Mouse (Mus musculus): ENCODE data around the gene Fcrl5. TPM values are rescaled to one million over a fixed set of nuclear protein-coding genes. Genes with fewer than 3 reads are reported as not detected.

The Fcrl5 gene
- total and polyA plus RNA-seq, 2 experiments from 2014 or later: not detected

DNA sequence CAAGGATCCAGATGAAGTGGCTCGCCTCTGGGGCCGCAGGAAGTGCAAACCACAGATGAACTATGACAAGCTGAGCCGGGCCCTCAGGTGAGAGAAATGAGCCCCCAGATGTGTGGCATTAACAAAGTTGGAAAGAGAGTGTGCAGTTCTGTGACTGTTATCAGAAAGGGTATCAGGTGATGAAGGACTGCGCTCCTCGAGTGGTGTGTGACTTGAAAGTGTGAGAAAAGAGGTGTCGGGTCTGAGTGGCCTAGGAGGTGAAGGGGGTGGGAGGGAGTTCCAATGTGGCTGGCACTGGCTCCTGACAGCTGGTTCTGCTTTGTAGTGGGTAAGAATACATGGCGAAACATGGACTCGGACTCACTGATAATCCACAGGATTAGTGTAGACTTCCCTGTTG is 92.4 kb downstream of the Fcrl5 start:
- DNase-seq (no peak), ATAC-seq (no peak)
- H3K9me3 ChIP-seq (ENCODE audit: low read length): no peaks in the 10 kb centered on the region
- H3K36me3 ChIP-seq (ENCODE audit: insufficient read depth): peaks cover 53% of the 10 kb centered on the region
- H3K9ac ChIP-seq: no peak overlapping the region
- 92% methylated on average over 8 of the region's 8 CpGs for WGBS
- H3K27me3 ChIP-seq (ENCODE audit: insufficient read depth, low read length): no peaks in the 10 kb centered on the region
- H3K4me2 ChIP-seq (ENCODE audit: low read depth): no peak overlapping the region
- H3K4me1 ChIP-seq (ENCODE audit: insufficient read depth): peaks cover 7% of the 10 kb centered on the region; the same call in 1 of the 2 replicates
- no peak overlapping the region for H3K27ac ChIP-seq (ENCODE audit: low read depth, low read length)
- no peak overlapping the region for H3K4me3 ChIP-seq (ENCODE audit: low read depth, low read length)
- no peak for TF ChIP-seq CTCF (IDR thresholded peaks at IDR 0.05; ENCODE audit: low read depth)

GRCm38 (mm10) chr3:87528841-87529240 is 93.3 kb downstream of the Fcrl5 start:
- Histone ChIP-seq H3K27ac (ENCODE audit: low read depth, low read length) (no peak overlapping the region), H3K4me2 (ENCODE audit: low read depth) (no peak overlapping the region), H3K9me3 (ENCODE audit: low read length) (no peaks in the 10 kb centered on the region), H3K9ac (no peak overlapping the region), H3K4me1 (ENCODE audit: insufficient read depth) (peaks cover 7% of the 10 kb centered on the region; the same call in 1 of the 2 replicates), H3K4me3 (ENCODE audit: low read depth, low read length) (no peak overlapping the region), H3K27me3 (ENCODE audit: insufficient read depth, low read length) (no peaks in the 10 kb centered on the region), H3K36me3 (ENCODE audit: insufficient read depth) (peaks cover 61% of the 10 kb centered on the region)
- TF ChIP-seq CTCF (IDR thresholded peaks at IDR 0.05; ENCODE audit: low read depth): no peak
- ATAC-seq (no peak), DNase-seq (no peak)
- 92% methylated on average over 8 of the region's 8 CpGs for WGBS

GRCm38 (mm10) chr3:87529568-87529967 is 94.0 kb downstream of the Fcrl5 start:
- H3K4me1 ChIP-seq (ENCODE audit: insufficient read depth): peaks cover 7% of the 10 kb centered on the region; the same call in 1 of the 2 replicates
- H3K4me3 ChIP-seq (ENCODE audit: low read depth, low read length): no peak overlapping the region
- WGBS: 95% methylated on average over 11 of the region's 11 CpGs
- H3K4me2 ChIP-seq (ENCODE audit: low read depth): no peak overlapping the region
- ATAC-seq (no peak), DNase-seq (no peak)
- H3K9ac ChIP-seq: no peak overlapping the region
- H3K27me3 ChIP-seq (ENCODE audit: insufficient read depth, low read length): no peaks in the 10 kb centered on the region
- no peak overlapping the region for H3K27ac ChIP-seq (ENCODE audit: low read depth, low read length)
- peaks cover 67% of the 10 kb centered on the region for H3K36me3 ChIP-seq (ENCODE audit: insufficient read depth)
- H3K9me3 ChIP-seq (ENCODE audit: low read length): no peaks in the 10 kb centered on the region
- no peak for TF ChIP-seq CTCF (IDR thresholded peaks at IDR 0.05; ENCODE audit: low read depth)

DNA sequence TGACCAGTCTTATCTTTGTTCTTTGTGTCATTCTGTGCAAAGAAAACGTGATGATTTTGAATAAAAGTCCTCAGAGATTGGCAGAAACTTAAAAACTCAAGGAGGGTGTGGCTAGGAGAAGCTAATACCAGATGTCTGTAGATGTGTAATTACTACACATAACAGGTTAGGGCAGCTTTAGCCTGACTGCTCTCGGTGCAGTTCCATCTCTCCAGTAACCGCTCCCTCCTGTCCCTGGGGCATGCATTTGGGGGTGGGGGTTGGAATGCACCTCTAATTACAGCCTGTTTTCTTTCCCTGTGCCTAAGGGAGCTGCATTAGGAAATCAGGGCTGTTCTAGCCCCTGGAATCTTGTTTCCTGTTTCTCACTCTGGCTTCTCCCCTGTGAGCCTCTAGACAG is 94.7 kb downstream of the Fcrl5 start:
- Histone ChIP-seq H3K4me3 (ENCODE audit: low read depth, low read length) (no peak overlapping the region), H3K9ac (no peak overlapping the region), H3K27me3 (ENCODE audit: insufficient read depth, low read length) (no peaks in the 10 kb centered on the region), H3K4me2 (ENCODE audit: low read depth) (no peak overlapping the region), H3K36me3 (ENCODE audit: insufficient read depth) (peaks cover 74% of the 10 kb centered on the region), H3K27ac (ENCODE audit: low read depth, low read length) (no peak overlapping the region), H3K9me3 (ENCODE audit: low read length) (no peaks in the 10 kb centered on the region), H3K4me1 (ENCODE audit: insufficient read depth) (peaks cover 7% of the 10 kb centered on the region; the same call in 1 of the 2 replicates)
- TF ChIP-seq CTCF (IDR thresholded peaks at IDR 0.05; ENCODE audit: low read depth): no peak
- WGBS: 88% methylated on average over 3 of the region's 3 CpGs
- ATAC-seq (no peak), DNase-seq (no peak)

- Histone ChIP-seq H3K9me3 (ENCODE audit: low read length) (no peaks in the 10 kb centered on the region), H3K36me3 (ENCODE audit: insufficient read depth) (peaks cover 90% of the 10 kb centered on the region), H3K4me1 (ENCODE audit: insufficient read depth) (no peaks in the 10 kb centered on the region), H3K27me3 (ENCODE audit: insufficient read depth, low read length) (no peaks in the 10 kb centered on the region), H3K4me2 (ENCODE audit: low read depth) (no peak overlapping the region), H3K4me3 (ENCODE audit: low read depth, low read length) (no peak overlapping the region), H3K9ac (no peak overlapping the region), H3K27ac (ENCODE audit: low read depth, low read length) (no peak overlapping the region)
- WGBS: 92% methylated on average over 7 of the region's 7 CpGs
- DNase-seq (no peak), ATAC-seq (no peak)
- TF ChIP-seq CTCF (IDR thresholded peaks at IDR 0.05; ENCODE audit: low read depth): no peak
Observed at GRCm38 (mm10) chr3:87533667-87534378, 98.2 kb downstream of the Fcrl5 start.

GRCm38 (mm10) chr3:87538034-87538433 is 102.5 kb downstream of the Fcrl5 start:
- ATAC-seq (no peak), DNase-seq (no peak)
- H3K36me3 ChIP-seq (ENCODE audit: insufficient read depth): peaks cover 56% of the 10 kb centered on the region
- H3K9me3 ChIP-seq (ENCODE audit: low read length): no peaks in the 10 kb centered on the region
- H3K4me1 ChIP-seq (ENCODE audit: insufficient read depth): no peaks in the 10 kb centered on the region
- no peak overlapping the region for H3K4me3 ChIP-seq (ENCODE audit: low read depth, low read length)
- TF ChIP-seq CTCF (IDR thresholded peaks at IDR 0.05; ENCODE audit: low read depth): no peak
- no peak overlapping the region for H3K9ac ChIP-seq
- H3K27me3 ChIP-seq (ENCODE audit: insufficient read depth, low read length): no peaks in the 10 kb centered on the region
- 92% methylated on average over 10 of the region's 10 CpGs for WGBS
- no peak overlapping the region for H3K27ac ChIP-seq (ENCODE audit: low read depth, low read length)
- no peak overlapping the region for H3K4me2 ChIP-seq (ENCODE audit: low read depth)

- Histone ChIP-seq H3K27ac (ENCODE audit: low read depth, low read length) (no peak overlapping the region), H3K9ac (no peak overlapping the region), H3K4me3 (ENCODE audit: low read depth, low read length) (no peak overlapping the region), H3K4me2 (ENCODE audit: low read depth) (no peak overlapping the region), H3K4me1 (ENCODE audit: insufficient read depth) (no peaks in the 10 kb centered on the region), H3K9me3 (ENCODE audit: low read length) (no peaks in the 10 kb centered on the region), H3K36me3 (ENCODE audit: insufficient read depth) (peaks cover 37% of the 10 kb centered on the region), H3K27me3 (ENCODE audit: insufficient read depth, low read length) (no peaks in the 10 kb centered on the region)
- no peak for TF ChIP-seq CTCF (IDR thresholded peaks at IDR 0.05; ENCODE audit: low read depth)
- 72% methylated on average over 11 of the region's 11 CpGs for WGBS
- DNase-seq: no peak
- no peak for ATAC-seq
Observed at GRCm38 (mm10) chr3:87540028-87540675, 104.6 kb downstream of the Fcrl5 start.

Data from forebrain, postnatal 0 days (tissue).